Mouse (Mus musculus): ENCODE measurements at regions not wholly inside any gene's neighbourhood (a gene's known extent, or its start where the extent isn't known, plus 50 kb on each side); places are given as distances from the start of the nearest gene placed in this dataset.

DNA sequence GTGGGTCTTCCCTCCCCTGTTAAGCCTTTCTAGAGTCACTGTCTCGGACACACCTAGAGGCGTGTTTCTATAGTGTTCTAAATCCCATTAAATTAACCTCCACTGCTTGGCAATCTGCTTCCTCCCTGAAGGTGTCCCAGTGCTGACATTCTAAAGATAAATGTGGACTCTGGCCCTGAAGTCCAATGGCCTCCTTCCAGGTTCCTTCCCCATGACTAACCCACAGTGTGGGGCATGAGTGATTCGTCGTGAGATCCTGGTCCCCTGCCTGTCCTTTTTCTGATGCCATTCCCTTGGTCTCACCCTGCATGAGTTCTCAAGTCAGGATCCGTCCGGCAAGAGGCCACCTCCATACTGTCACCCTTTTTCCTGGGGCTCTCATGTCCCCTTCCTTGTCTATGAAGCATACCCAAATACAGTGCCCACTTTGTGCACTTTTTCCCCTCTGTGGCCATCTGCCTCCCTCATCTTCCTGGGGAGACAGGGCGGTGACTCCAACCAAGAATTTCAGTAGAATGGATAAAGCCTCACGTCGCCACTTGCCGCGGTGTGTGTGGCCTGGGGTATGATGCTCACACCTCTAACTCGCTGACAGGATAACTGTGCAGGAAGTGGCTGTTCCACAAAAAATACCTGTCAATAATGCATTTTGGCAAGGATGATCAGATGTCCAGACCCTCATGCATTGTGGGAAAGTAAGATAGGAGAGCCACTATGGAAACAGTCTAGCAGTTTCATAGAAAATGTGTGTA is 152.9 kb downstream of the Gm9376 start:
- no peak for DNase-seq (ENCODE audit: low spot score in 2 of 2)

DNA sequence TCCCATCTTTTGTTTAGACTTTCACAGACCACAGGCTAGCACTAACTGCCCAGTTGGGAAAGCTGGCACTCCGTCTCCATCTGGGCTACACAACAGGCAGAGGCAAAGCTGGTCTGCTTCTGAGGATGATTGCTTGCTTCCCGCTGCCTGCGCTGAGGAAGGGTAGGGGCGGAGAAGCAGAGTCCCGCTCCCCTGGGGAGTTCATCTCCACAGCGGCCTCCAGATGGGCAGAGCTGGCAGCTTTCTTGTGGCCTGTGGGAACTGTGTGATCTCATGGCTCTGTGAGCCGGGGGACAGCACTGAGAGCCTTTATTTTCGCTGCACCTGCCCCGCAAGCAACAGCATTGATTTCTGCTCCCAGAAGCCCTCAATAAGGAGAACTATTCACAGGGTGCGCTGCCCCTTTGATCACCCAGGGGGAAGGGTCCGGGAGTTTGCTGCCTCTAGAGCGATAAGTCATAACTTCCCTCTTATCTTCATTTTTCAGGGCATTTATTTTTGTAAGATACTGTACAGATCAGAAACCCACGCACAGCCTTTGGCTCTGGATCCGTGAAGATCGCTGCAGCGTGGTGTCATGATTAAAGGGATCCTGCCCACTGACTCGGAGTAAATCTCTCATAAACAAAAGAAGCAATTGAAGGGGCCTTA is 155.7 kb downstream of the Gm9376 start:
- DNase-seq (ENCODE audit: low spot score in 2 of 2): peak; percentile 10 to 12

DNA sequence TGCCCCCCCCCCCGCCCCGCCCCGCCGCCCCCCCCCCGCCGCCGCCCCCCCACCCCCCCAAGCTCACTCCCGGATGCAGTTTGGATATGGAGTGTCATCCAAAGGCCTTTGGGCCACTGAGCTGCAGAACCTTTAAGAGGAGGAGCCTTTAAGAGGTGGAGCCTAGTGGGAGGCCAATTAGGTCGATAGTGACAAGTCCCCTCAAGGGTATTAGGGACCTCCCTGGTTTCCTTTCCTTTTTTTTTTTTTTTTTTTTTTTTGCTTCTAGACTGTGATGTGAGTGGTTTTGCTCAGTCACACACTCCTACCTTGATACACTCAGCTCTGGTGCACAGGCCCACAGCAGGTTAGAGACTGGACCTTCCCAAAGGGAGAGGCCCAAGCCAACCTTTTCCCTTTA is 156.5 kb downstream of the Gm9376 start:
- no peak for DNase-seq (ENCODE audit: low spot score in 2 of 2)

DNA sequence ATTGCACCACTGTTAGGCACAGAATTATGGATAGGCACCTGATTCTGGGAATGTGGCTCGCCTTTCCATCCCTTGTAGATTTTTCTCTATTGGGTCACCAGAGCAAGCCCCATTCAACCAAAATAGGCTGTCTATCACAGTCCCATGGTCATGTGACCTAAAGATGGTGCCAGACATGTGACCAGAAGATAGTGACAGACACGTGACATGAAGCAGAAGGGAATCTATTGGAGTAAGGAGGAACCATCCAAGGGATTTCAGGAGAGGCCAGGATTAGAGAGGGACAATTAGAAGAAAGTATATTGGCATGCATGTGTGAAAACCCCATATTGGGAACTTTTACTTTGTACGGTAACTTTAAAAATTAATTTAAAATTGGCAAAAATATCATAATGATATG is 159.8 kb downstream of the Gm9376 start:
- DNase-seq (ENCODE audit: low spot score in 2 of 2): no peak

DNA sequence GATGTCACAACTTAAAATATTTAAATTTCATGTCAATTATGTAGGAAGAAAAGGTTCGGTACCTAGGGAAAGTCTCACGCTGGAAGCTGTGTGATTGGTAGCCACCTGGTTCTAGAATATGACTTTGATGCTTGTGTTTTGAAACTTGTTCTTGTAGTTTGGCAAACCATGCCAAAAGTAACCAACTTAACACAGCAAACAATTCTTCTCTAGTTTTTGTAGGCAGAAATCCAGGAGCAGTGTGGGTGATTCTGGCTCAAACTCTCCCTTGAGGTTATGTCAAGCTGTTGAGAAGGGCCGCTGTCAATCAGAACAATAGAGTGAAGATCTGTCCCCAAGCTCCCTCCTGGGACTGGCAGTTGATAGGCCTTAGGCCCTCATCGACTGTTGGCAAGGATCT is 163.5 kb downstream of the Gm9376 start:
- DNase-seq (ENCODE audit: low spot score in 2 of 2): no peak

DNA sequence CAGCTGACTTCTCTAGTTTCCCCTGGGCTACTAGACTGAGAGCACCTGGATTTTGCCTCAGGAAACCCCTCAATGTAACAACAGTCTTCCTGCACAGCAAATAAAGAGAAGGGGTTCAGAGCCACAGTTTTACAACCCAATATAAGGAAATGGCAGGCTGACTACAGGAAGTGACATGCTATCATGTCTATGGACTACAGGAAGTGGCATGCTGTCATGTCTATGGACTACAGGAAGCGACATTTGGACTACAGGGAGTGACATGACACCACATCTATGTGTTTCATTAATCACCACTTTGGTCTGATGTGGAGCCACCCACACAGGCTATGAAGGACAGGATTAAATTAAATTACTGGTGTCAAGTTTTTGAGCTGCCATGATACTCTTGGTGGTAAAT is 164.0 kb downstream of the Gm9376 start:
- no peak for DNase-seq (ENCODE audit: low spot score in 2 of 2)

DNA sequence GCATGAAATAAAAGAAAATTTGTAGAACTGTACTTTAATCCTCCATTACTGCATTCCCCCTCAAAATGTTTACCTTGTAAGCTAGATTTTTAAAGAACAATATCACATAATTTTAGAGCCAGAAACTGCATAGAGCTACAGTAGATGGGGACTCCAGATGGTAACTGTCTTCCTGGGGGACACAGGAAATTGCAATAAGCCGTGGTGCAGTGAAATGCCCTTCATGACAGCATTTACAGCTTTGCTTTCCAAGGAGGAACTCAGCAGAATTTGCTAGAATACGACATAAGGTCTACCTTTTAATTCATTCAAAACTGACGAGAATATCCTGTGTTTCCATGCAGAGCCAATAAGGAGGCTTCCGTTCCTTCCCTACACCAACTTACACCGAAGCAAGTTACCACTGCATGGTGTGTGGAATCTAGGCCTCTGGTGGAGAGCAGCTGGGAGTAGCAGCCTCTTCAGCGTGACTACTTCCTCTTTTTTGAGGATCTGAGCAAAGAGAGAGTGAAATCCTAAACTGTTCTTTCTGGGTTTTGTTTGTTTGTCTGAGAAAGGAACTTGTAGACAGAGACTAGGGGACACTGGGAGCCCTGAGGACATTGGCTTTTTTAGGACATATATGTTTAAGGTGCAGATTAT is 164.6 kb downstream of the Gm9376 start:
- DNase-seq (ENCODE audit: low spot score in 2 of 2): no peak

Measured in layer of hippocampus, adult 8-10 months (tissue).